ENCODE assay signal across 27 mouse cellular contexts in the genomic region with DNA sequence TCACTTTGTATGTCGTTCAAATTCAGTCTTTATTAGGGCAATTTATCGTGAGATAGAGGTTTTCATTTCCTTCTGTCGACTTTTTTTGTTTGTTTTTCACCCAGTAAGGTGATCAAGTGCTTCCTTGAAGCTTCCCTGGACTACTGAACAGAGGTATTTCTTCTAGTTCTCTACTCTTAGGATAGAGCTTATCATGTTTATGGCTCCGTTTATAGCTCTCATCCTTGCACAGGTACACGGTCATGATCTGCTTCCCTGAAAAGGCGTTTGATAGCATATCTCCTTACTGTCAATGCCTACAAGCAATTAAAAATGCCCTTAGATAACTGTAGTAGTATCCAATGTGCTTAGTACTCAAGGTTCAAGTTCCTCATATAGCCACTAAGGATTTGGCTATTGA. TPM values are rescaled to one million over a fixed set of nuclear protein-coding genes. Genes with fewer than 3 reads are reported as not detected.
DNase-seq lines count a peak whose midpoint lies in the region; ATAC-seq and TF ChIP-seq lines count a peak whose summit lies in the region.
"Had no signal": no experiment of that assay in that cellular context is flagged by ENCODE, and none has a peak within 500 bp of the region (broad histone marks: within the 10 kb centered on the region; RNA-seq: fewer than 3 reads in every experiment).

No protein-coding gene starts in this region.

- H3K36me3 ChIP-seq in intestine, embryonic 15.5 days = no peaks in the 10 kb centered on the region
- H3K36me3 ChIP-seq in intestine, embryonic 16.5 days (ENCODE audit: control insufficient read depth, insufficient read depth, low read length) = no peaks in the 10 kb centered on the region
- H3K36me3 ChIP-seq in intestine, postnatal 0 days (ENCODE audit: control insufficient read depth, insufficient read depth) = no peaks in the 10 kb centered on the region
- H3K36me3 ChIP-seq: G1E had no signal

- H3K4me1 ChIP-seq in intestine, embryonic 15.5 days (replicated peaks) = no peaks in the 10 kb centered on the region
- no peaks in the 10 kb centered on the region for H3K4me1 ChIP-seq in intestine, embryonic 16.5 days (ENCODE audit: control insufficient read depth, insufficient read depth, low read length)
- no peaks in the 10 kb centered on the region for H3K4me1 ChIP-seq in intestine, postnatal 0 days (replicated peaks; ENCODE audit: control insufficient read depth, insufficient read depth, low read length)

- H3K27me3 ChIP-seq in intestine, embryonic 15.5 days (replicated peaks) = no peaks in the 10 kb centered on the region
- H3K27me3 ChIP-seq in intestine, embryonic 16.5 days (replicated peaks; ENCODE audit: control insufficient read depth, insufficient read depth, low read length) = no peaks in the 10 kb centered on the region
- no peaks in the 10 kb centered on the region for H3K27me3 ChIP-seq in intestine, postnatal 0 days (replicated peaks; ENCODE audit: control insufficient read depth, insufficient read depth, low read length)
- H3K27me3 ChIP-seq: CH12.LX, Patski had no signal

- H3K27ac ChIP-seq in intestine, embryonic 15.5 days = no peak overlapping the region
- H3K27ac ChIP-seq in intestine, embryonic 16.5 days (ENCODE audit: low read length) = no peak overlapping the region
- no peak overlapping the region for H3K27ac ChIP-seq in intestine, postnatal 0 days (ENCODE audit: low read depth, low read length)
- H3K27ac ChIP-seq in left cerebral cortex, adult 2 months = no peak overlapping the region

- no peak for DNase-seq in spleen, postnatal 36 days (ENCODE audit: low spot score in 2 of 2)
- DNase-seq in left cerebral cortex, adult 2 months (ENCODE audit: extremely low spot score in 1 of 2, low spot score in 2 of 2) = no peak
- no peak for DNase-seq in thymus, adult 18-20 months
- DNase-seq: adrenal gland, adult 2 months; adrenal gland, adult 8-10 months; adrenal gland, postnatal 10 days; adrenal gland, postnatal 14 days; adrenal gland, postnatal 25 days; adrenal gland, postnatal 36 days; B cell, adult 2 months; cerebellum, adult 11 months; cerebellum, adult 11-12 months; cerebellum, adult 18-20 months had no signal

- no peak overlapping the region for H3K4me2 ChIP-seq in intestine, embryonic 15.5 days (replicated peaks)
- H3K4me2 ChIP-seq in intestine, embryonic 16.5 days (ENCODE audit: low read depth, low read length) = no peak overlapping the region
- no peak overlapping the region for H3K4me2 ChIP-seq in intestine, postnatal 0 days (replicated peaks; ENCODE audit: low read depth)

- no peak overlapping the region for H3K4me3 ChIP-seq in intestine, embryonic 15.5 days (replicated peaks)
- no peak overlapping the region for H3K4me3 ChIP-seq in intestine, embryonic 16.5 days (ENCODE audit: low read length)
- H3K4me3 ChIP-seq in intestine, postnatal 0 days (ENCODE audit: low read depth, low read length) = no peak overlapping the region
- no peak overlapping the region for H3K4me3 ChIP-seq in left cerebral cortex, adult 2 months

- WGBS in intestine, embryonic 15.5 days = 59% methylated on average over 6 of the region's 6 CpGs
- WGBS in intestine, embryonic 16.5 days = 66% methylated on average over 6 of the region's 6 CpGs
- 53% methylated on average over 6 of the region's 6 CpGs for WGBS in intestine, postnatal 0 days

- no peak overlapping the region for H3K9ac ChIP-seq in intestine, embryonic 15.5 days
- no peak overlapping the region for H3K9ac ChIP-seq in intestine, embryonic 16.5 days (ENCODE audit: low read depth, low read length)
- H3K9ac ChIP-seq in intestine, postnatal 0 days (ENCODE audit: low read depth, low read length) = no peak overlapping the region

- no peak for TF ChIP-seq CTCF in intestine, postnatal 0 days (IDR thresholded peaks at IDR 0.05; ENCODE audit: low read depth)
- TF ChIP-seq CTCF in left cerebral cortex, adult 2 months (IDR thresholded peaks at IDR 0.05) = no peak

- H3K9me3 ChIP-seq in intestine, embryonic 15.5 days = no peaks in the 10 kb centered on the region
- no peaks in the 10 kb centered on the region for H3K9me3 ChIP-seq in intestine, embryonic 16.5 days (ENCODE audit: control insufficient read depth, low read length)
- no peaks in the 10 kb centered on the region for H3K9me3 ChIP-seq in intestine, postnatal 0 days (ENCODE audit: control insufficient read depth)
- H3K9me3 ChIP-seq: G1E had no signal

- intact Hi-C loops in left cerebral cortex, adult 2 months (cut with DNase I) = no loop called here

- peak; percentile 58 for ATAC-seq in intestine, embryonic 15.5 days
- ATAC-seq in intestine, embryonic 16.5 days = peak; percentile 87
- peak; percentile 64 for ATAC-seq in intestine, postnatal 0 days
- ATAC-seq: activated CD4-positive, CD25-positive, alpha-beta regulatory T cell, adult 4 months; CD4-positive, CD25-positive, alpha-beta regulatory T cell, adult 4 months; Patski had no signal

RNA-seq across cellular contexts. Expression of a gene that starts 56.9 kb away (rescaled TPM):
- polyA plus RNA-seq in intestine, embryonic 15.5 days (2015; fragmentation: Nextera tagmentation; extraction: Ambion mirVana) = not detected in 2 replicates
- not detected in 2 replicates for polyA plus RNA-seq in intestine, embryonic 16.5 days (2015; fragmentation: Nextera tagmentation; extraction: Ambion mirVana)
- not detected in 2 replicates for polyA plus RNA-seq in intestine, postnatal 0 days (2015; fragmentation: Nextera tagmentation; extraction: Ambion mirVana)
- not detected for total RNA-seq in left cerebral cortex, adult 2 months (2021)
- total RNA-seq: adrenal gland, adult 18-20 months; adrenal gland, adult 2 months; adrenal gland, adult 8-10 months; adrenal gland, postnatal 10 days; adrenal gland, postnatal 14 days; adrenal gland, postnatal 25 days; adrenal gland, postnatal 36 days; adrenal gland, postnatal 4 days; CH12.LX; ES-E14; G1E; MEL had no signal
- polyA plus RNA-seq: activated CD4-positive, CD25-positive, alpha-beta regulatory T cell, adult 4 months; adrenal gland, adult 2 months; brain, embryonic 14.5 days; C2C12; CD4-positive, CD25-positive, alpha-beta regulatory T cell, adult 4 months; G1E; Patski had no signal
